Comparison of ENCODE assay signal across 23 mouse cellular contexts in genomic region chr13:114314953-114315352, GRCm38 (mm10).
"Had no signal": no experiment of that assay in that cellular context is flagged by ENCODE, and none has a peak within 500 bp of the region (broad histone marks: within the 10 kb centered on the region; RNA-seq: fewer than 3 reads in every experiment).

No protein-coding gene starts in this region.

- H3K27ac ChIP-seq: heart, adult 2 months; heart, embryonic 13.5 days; heart, embryonic 15.5 days; hindbrain, embryonic 13.5 days; hindbrain, embryonic 15.5 days; hindbrain, postnatal 0 days; layer of hippocampus, adult 2 months; left cerebral cortex, adult 2 months; limb, embryonic 10.5 days; limb, embryonic 12.5 days had no signal

- H3K36me3 ChIP-seq: hindbrain, embryonic 15.5 days had no signal

- H3K27me3 ChIP-seq: heart, embryonic 13.5 days; heart, embryonic 15.5 days; hindbrain, embryonic 13.5 days; hindbrain, embryonic 15.5 days; limb, embryonic 12.5 days had no signal

- H3K4me3 ChIP-seq: heart, adult 2 months; heart, embryonic 13.5 days; heart, embryonic 15.5 days; hindbrain, embryonic 13.5 days; hindbrain, embryonic 15.5 days; layer of hippocampus, adult 2 months; left cerebral cortex, adult 2 months; limb, embryonic 10.5 days; limb, embryonic 12.5 days had no signal

- H3K9ac ChIP-seq: forebrain, postnatal 0 days; heart, embryonic 13.5 days; heart, embryonic 15.5 days; hindbrain, embryonic 13.5 days; hindbrain, embryonic 15.5 days; limb, embryonic 12.5 days had no signal

- H3K4me1 ChIP-seq: heart, embryonic 15.5 days; hindbrain, embryonic 13.5 days; hindbrain, embryonic 15.5 days; limb, embryonic 10.5 days; limb, embryonic 12.5 days had no signal

- DNase-seq: forebrain, postnatal 0 days; gastrocnemius, postnatal 14 days; gastrocnemius, postnatal 36 days; heart, adult 11 months; heart, adult 2 months; heart, postnatal 14 days; heart, postnatal 36 days; kidney, adult 18-20 months; kidney, adult 8-10 months; kidney, postnatal 10 days; kidney, postnatal 25 days; kidney, postnatal 4 days had no signal

- H3K4me2 ChIP-seq: heart, embryonic 11.5 days; heart, embryonic 13.5 days; heart, embryonic 15.5 days; hindbrain, embryonic 13.5 days; hindbrain, embryonic 15.5 days; limb, embryonic 12.5 days had no signal

- ATAC-seq: forebrain, postnatal 0 days; hindbrain, postnatal 0 days; intestine, postnatal 0 days had no signal

- H3K9me3 ChIP-seq: heart, embryonic 13.5 days; heart, embryonic 15.5 days; hindbrain, embryonic 13.5 days; hindbrain, embryonic 15.5 days; limb, embryonic 10.5 days; limb, embryonic 12.5 days had no signal
